Mouse (Mus musculus): ENCODE data around the gene Pid1.
A peak's percentile ranks its signal among the peaks of the same experiment; 100 is the strongest.

Pid1 gene

DNA sequence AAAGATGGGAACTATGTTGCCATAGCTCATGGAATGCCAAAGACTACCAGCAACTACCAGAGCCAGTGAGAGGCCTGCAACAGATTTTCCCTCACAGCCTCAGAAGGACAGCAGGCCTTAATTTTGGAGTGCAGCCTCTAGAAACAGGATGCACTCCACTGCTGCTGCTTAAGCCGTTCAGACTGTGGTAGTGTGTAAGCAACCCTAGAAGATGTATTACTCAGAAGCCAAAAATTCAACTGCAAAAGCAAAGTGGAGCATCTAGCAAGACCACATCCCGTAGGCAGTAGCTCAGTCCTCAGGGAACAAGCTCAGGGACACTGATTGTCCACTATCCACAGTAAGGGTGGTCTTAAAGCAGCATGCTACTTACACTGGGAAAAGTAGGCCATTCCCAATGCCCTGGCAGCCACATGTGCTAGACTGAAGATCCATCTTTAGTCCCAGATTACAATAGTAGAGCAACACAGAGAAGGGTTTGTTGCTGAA, 92.2 kb downstream of the Pid1 start:
- no peak for DNase-seq (ENCODE audit: low read depth, low spot score)

DNA sequence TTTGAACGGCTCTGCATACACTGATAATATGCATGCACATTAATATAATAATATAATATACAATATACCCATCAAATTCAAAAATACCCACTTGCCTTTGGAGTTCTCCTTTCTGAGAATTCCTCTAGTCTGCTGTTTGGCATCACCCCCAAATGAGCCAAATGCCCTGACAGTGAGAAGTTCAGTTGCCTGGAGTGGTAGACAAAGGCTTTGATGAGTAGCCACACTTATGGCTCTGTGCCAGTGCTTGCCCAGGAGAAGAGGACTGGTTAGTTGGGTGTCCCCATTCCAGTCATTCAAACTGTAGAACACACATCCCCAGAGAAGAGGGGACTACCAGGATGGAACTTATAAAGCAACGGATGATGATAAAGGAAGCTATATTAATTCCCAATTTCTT, 106.3 kb downstream of the Pid1 start:
- DNase-seq (ENCODE audit: low read depth, low spot score): no peak

DNA sequence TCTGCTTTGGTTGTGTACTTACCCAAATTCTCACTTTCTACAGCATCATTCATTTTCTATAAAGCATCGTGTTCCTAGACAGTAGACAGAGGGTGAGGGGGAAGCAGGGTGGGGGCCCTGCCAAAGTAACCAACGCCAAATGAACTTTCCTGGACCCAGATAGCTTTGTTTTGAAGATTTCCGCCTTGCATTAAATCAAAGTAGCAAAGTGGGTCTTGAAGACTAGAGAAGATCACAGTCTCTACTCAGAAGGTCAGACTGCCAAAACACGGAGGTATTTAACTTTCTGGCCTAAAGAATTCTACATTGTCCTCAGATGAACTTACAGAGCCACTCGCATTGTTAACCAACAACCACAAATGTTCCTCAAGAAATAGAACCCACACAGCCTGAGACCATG, 109.6 kb downstream of the Pid1 start:
- DNase-seq (ENCODE audit: low read depth, low spot score): no peak

DNA sequence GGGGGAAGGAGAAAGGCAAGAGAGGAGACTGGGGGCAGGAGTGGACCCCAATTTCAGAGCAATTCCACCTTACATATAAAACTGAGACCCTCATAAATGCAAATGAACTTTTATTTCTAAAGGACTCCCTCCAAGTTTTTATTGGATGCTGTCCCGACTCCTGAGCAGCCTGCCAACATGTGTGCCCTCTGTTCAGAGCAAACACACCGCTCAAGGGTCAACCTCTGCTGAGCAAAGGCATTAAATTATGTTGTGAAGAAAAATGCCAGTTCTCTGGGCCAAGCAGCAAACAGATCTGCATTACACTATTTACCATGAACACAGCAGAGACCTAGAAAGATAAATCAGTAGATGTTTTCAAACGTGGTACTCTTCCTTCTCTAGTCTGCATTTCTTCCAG, 110.1 kb downstream of the Pid1 start:
- no peak for DNase-seq (ENCODE audit: low read depth, low spot score)

DNA sequence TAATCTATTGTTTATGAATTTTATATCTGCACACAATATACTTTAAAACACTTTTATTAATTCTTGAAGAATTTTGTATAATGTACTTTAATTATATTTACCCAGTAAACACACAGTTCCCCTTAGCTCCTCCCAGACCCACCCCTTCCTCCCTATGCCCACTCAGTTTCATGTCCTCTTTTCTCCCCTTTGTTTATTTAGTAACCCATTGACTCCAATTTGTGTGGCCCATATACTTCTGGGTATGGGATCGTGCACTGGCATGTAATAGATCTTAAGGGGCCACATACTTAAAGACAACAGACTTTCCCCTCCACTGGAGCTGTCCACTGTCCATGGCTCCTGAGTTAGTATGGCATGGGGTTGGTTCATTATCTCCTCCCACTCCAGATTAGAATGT, 112.8 kb downstream of the Pid1 start:
- DNase-seq (ENCODE audit: low read depth, low spot score): no peak

DNA sequence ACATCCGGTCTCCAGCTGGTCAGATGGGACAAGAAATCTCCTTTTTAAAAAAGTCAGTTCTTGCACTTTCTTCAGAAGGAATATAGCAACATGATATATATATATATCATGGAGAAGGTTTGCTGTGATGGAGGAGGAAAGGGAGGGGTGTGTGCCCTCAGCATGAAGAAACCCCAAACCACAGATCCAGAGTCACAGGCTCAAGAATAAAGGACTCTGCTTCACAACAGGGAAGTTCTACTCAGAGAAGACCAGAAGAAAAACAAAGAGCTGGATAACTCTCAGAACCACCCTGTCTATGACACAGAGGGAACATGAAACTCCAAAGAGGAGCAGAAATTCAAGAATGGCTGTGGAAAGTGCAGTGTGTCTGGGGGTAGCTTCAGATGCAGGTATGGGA, 113.2 kb downstream of the Pid1 start:
- DNase-seq (ENCODE audit: low read depth, low spot score): no peak

DNA sequence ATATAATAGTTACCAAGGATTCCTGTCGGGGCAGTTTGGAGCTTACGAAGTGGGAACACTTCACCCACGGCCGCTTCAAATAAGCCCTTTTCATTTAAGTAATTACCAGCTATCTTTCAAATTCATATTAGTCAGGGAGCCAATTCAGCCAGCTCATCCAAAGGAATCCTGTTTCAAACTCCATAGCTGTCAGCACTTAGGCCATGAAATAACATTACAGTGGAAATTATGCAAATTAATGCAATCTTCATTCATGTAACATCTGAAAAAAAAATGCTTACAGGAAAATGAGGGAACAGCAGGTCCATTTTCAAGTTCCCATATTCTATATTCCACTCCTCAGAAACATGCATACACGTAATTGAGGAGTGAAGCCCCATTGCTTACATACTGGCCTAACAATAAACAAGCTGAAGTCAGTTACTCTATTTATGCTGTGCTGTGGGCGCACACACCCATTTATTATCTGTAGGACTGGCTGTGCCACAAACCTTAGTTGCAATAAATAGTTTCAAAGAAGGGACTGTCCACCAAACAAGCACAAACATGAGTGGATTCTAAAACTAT, 114.1 kb downstream of the Pid1 start:
- DNase-seq (ENCODE audit: low read depth, low spot score): no peak

DNA sequence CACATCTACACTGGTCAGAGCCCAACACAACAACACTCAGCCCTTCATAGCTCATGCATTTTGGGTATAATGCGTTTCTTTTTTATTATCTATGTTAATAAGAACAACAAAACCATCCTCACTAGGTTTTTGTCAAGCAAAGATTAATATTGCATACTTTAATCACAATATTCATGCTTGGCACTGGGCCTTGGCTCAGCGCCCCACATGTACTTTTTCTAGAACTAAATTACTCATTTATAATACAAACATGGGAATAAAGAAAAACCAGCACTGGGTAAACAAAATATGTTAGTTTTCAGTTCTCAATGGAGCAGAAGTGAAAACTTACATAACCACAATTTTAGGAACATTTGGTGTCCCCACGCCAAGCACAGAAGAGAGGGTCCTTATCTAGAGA, 116.9 kb downstream of the Pid1 start:
- DNase-seq (ENCODE audit: low read depth, low spot score): no peak

DNA sequence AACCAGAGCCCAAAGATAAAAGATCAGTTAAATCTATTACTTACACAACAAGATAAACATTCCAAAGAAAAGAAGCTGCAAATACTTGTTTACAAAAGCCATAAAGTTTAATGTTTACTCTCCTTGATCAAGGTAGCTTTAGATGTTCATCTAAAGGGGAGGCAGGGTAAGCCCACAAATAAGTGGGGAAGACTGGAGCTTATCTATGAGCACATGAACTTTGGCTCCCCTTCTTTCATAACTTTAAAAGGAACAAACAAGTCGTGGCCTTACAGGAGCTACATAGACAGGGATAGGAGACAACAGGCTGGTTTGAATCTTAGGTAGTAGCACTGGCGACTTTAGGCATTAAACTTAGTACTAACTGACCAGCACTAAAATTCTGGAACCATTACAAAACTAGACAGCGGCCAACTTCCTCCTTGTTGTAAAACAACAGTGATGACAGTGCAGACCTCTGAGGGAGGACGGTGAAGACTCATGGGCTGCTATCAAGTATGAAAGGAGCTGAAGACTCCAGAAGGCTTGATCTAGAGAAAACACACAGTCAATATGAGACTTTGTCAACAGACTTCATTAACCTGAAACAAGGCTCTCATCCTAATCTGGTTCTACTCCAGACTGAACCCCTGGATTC, 122.7 kb downstream of the Pid1 start:
- no peak for DNase-seq (ENCODE audit: low read depth, low spot score)

DNA sequence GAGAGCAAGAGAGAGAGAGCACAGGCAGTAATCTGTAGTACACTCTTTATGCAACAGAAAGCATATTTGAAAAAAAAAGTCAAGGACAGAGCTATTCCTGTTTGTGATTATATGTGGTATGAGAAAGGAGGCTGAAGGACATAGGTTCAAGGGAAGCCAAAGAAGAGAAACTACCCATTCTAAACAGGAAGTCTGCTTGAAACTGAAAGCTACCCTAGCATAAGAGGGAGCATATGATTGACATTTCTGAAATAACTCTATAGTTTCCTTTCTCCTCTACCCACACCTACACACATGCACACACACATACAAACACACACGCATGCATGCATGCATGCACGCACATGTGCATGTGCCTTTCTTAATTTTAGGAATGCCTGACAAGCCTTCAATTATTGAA, 123.8 kb downstream of the Pid1 start:
- DNase-seq (ENCODE audit: low read depth, low spot score): no peak

DNA sequence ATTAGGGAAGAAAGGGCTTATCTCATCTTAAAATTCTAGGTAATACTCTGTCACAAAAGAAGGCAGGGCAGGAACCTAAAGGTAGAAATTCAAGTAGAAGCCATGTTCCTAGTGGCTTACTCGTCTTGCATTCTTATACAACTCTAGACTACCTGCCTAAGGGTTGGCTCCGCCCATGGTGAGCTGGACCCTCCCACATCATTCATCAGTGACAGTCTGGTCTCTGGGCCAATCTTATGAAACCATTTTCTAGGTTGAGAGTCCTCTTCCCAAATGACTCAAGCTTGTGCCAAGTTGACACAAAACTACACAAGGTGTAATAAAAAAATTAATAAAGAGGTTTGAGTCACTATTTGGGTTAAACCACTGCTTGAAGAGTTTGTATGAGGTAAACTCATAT, 133.5 kb downstream of the Pid1 start:
- no peak for DNase-seq (ENCODE audit: low read depth, low spot score)

DNA sequence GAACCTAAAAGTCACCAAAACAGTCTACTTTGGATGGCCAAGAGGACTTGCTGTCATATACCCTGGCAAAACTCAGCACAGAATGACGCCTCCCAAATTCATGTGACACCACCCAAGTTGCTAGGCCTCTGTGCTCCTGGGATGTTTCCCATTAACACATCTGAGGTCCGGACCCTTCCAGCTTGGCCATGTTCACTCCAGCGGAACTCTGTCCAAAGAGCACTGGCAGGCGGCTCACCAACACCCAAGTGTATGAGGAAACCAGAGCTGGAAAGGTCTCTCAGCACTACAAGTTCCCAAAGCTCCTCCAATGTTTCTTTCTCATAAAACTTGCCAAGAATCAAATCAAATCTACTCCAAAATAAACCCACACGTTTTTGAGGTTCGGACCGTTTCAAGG, 138.4 kb downstream of the Pid1 start:
- no peak for DNase-seq (ENCODE audit: low read depth, low spot score)

DNA sequence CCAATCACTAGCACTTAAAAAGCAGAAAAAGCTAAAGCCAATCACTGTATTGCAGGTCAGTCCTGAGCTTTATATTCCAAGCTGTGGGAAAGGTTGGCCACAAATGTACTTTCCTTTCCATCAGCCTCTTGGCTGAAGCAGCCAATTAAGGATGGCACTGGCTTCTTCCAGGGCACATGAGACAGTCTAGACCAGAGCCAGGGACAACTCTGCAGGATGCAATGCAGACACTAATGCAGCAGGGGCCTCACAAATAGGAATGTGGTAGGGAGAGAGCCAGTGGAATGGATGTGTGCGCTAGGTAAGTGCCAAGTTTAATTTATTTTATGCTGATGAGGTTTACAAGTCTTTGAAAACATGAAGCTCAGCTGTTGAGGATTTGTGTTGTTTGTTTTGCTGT, 141.9 kb downstream of the Pid1 start:
- no peak for DNase-seq (ENCODE audit: low read depth, low spot score)

DNA sequence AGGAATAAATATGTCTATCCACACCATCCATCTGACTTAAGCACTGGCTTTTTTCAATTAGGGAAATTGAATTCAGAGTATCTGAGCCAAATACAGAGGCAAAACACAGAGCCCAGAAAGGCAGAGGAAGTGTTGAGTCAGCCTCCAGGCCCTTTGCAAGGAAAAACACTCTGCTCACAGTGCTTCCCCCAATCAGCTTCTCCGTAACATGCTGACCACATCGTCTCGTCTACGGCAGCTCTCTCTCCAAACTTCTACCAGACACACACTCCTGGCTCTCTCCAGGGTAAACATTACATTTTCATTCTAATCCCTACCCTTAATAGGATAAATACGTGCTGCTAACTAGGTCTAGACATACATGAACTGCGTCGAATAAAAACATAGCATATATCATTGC, 145.4 kb downstream of the Pid1 start:
- DNase-seq (ENCODE audit: low read depth, low spot score): no peak

DNA sequence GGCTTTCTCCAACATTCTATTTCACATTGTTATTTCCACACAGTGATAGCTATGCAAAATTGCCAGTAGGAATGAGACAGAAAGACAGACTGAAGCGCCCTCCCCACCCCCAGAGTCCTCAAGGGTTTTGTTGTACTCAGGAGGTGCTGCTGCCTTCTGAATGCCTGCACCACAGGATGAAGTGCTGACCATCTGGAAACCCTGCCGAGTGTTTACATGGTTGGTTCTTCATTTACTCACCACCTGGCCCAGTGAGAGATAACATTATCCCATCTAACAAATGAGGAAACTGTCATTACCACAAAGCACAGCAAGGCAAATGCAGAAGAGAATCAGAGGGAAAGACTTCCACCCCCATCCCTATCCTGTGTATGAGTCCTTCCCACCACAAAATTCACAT, 146.2 kb downstream of the Pid1 start:
- DNase-seq (ENCODE audit: low read depth, low spot score): peak; percentile 23

DNA sequence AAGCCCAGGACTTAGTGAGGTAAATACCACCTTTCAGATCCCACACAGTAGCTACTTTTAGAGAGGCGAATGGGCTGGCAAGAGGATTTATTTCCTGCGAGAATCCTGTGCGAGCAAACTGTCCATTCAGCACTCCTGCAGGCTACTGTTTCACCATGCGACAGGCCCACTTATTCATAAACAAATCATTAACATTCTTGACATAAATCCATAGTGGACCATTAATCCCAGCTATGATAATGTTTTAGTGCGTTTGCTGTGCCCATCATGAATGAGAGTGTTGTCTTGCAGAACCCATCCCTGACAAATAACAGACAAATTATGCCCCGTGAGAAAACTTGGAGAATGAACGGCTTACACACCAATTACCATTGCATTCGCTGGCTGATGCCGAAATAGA, 152.5 kb downstream of the Pid1 start:
- DNase-seq (ENCODE audit: low read depth, low spot score): no peak

DNA sequence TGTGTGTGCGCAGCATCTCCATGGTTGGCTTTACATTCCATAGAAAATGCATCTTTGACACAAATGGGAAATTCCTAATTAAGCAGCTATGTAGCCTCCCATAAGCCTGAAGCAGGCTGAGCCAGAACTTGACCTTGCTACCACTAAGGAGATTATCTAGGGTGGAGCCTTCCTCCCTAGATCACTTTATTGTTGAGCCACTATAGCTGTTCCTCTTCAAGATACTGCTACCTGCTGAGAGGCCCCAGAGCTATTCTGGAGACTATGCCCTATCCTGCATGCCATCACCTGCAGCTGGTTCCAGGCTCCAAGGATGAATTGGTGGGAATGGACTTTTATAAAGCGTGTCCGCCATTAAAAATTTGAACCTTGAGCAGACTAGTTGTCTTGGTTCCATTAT, 158.2 kb downstream of the Pid1 start:
- DNase-seq (ENCODE audit: low read depth, low spot score): peak; percentile 52

DNA sequence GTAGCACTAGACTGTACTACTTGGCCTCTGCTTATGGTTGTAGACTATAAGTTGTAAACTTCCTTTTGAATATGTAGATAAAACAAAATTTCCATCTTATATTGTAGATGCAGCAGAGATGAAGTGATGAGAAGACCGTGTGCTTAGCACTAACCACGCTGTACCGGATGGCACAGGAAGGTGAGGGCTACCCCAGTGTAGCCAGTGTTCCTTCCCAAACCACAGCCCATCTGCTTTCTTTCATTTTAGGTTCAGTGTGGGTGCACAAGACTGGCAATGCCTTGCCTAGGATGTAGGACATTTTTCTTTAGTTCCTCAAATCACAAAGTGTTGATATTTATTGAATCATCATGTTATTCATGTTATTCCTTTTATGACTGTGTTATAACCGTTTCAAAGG, 160.5 kb downstream of the Pid1 start:
- no peak for DNase-seq (ENCODE audit: low read depth, low spot score)

DNA sequence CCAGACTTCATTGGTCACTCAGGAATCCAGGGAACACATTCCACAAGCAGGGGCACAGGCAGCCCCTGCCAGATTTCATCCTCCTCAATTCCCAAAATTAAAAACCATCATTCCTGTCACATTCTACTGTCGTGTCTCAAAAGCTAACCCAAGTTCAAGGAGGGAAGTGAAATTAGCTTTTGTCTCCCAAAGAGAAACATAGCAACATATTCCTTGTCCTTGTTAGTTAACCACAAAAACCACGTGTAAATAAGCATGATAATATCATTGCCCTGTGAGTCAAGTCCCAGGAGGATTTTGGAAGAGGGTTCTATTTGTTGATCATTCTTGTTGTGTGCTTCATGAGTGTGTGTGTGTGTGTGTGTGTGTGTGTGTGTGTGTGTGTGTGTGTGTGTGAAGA, 164.1 kb downstream of the Pid1 start:
- DNase-seq (ENCODE audit: low read depth, low spot score): no peak

DNA sequence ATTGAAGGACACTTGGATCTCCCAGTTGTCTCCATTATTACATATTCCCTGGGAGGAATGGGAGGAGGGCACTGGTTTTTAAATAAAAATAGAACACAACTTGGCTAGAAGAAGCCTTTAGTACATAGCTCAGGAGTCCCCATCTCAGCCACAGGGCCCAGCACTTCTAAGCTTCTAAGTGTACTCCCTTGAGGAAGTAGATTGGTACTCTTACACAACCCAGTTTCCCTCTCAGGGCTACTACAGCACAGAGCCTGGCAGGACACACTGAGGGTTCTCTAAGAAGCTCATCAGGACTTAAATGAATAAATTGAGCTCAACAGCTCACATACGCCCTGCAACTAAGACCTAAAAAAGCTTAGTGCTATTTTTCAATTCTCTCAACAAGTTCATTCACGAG, 165.1 kb downstream of the Pid1 start:
- peak; percentile 27 for DNase-seq (ENCODE audit: low read depth, low spot score)

DNA sequence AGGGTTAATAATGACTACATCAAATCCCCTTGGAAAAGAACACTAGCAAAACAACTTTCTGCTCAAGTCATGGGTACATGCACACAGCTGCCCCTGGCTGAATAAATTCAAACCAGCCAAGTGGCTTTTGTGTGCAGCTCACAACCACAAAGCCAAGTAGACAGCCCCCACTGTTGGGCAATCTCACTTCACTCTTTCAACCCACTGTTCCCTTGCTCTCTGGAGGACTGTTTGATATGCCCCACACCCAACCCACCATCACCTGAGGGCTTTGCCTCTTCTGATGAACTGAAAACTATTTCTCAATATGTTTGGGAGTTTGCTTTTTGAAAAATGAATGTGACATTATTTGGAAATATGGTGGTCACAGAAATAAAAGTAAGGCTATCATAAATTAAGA, 171.8 kb downstream of the Pid1 start:
- DNase-seq (ENCODE audit: low read depth, low spot score): no peak

DNA sequence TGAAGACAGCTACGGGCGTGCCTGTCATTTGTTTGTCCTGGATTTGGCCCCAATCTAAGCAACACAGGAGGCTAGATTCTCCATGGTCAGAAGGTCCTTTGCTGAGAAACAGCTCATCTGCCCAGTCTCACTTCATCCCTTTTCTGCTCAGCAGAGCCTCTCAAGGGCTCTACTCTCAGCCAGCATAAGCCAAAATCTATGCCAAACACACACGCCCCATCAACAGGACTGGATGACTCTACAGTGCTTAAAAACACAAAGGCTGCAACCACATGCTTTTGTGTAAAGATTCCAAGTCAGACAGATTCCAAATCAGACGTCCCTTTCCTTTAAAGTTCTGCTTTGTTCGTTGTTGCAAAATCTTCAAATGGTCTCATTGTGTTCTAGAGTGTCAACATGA, 174.5 kb downstream of the Pid1 start:
- DNase-seq (ENCODE audit: low read depth, low spot score): no peak

DNA sequence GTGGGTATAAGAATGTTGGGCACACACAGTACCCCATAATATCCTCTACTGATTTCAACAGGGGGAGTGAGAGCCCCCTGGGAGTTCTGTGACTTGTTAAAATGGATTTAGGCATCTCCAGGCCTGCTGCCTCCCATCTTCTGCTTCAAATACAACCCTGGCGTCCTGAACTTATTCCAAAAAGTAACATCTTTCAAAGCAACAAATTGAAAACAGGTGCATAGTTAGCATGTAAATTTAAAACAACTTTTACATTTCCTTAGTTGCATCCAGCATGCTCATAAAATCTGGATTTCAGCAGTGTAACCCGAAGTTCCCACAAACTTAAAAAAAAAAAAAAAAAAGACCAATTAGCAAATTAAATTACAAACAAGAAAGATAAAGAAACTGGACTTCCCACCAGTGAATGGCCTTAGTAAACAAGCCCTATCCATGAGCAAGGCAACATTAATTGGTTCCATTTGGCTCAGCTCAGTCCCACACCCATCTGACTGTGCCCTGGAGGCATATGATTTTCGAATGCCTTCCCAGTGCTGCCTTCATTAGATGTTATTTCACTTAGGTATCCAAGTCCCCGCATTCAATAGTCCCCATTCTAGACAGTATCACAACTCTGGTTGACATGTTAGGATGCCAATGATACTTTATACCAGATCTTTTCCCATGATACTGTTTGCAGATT, 177.1 kb downstream of the Pid1 start:
- DNase-seq (ENCODE audit: low read depth, low spot score): no peak
